Mouse (Mus musculus) gastrocnemius, adult 18-20 months (tissue): ENCODE results near the gene Prrt4. TPM values are rescaled to one million over a fixed set of nuclear protein-coding genes. Genes with fewer than 3 reads are reported as not detected.
A peak's percentile ranks its signal among the peaks of the same experiment; 100 is the strongest.
"Not testable (repeated sequence)": the region's sequence is repeated elsewhere in the genome, so short reads cannot be mapped to it uniquely, and the experiment has no call there.

Experiments
- DNase-seq: peaks from one replicate; pipeline ENCODE4 v3.0.0; 2021; ENCODE audit warnings: low spot score
- long read RNA-seq, 2 experiments: library from polyadenylated mRNA; stranded (forward); transcript quantifications; one replicate each; pipeline ENCODE4 v2.0.0; 2021
- total RNA-seq, 2 experiments: library from RNA; stranded (reverse); gene quantifications; 2 replicates each; pipeline ENCODE4 v1.2.3; 2021

Prrt4 gene
- under 1 TPM; 0.30 to 1.00 TPM for total RNA-seq
- long read RNA-seq, experiment 1, partial matches to known transcripts: 0 of 2 reads
- long read RNA-seq, experiment 1, other reads (novel, unspliced or antisense): 2 of 2 reads
- long read RNA-seq, experiment 2, partial matches to known transcripts: 0 of 1 reads
- long read RNA-seq, experiment 2, other reads (novel, unspliced or antisense): 1 of 1 reads

DNA sequence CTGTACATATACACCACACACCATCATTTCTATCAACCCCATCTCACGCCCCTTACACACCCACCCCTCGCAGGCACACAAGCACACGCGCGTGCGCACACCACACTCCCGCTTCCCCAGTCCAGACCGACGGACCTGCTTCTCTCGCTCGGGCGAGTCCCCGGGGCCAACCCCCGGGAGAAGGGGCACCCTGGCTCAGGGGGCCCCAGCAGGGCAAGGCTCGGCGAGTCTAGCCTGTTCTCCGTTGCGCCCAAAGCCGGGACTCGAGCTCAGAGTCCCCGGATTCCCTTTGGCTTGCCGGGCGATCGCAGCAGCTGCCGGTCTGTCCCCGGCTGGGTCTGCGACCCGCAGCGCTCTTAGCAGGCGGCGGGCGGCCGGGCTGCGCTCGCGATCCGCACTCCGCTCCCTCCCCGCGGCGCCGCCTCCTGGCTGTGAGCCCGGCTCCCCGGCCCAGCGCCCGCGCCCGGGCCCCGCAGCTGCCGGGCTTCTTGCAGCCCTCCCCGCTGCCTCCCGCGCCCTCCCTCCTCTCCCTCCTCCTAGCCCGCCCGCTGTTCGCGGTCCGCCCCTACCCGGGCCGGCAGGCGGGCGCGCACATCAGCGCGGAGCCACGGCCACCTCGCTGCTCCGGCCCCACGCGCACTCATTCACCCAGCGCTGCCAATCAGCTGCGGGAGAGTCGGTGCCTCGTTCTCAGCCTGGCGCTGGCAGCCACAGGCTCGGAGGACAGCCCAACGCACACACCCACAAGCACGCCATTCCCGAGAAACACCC lies at the start of gene Prrt4:
Gene Prrt4 (minus strand): TSS at position 697 of the 771 bp plus-strand sequence.
- peak; percentile 30 for DNase-seq

GRCm38 (mm10) chr6:29217717-29218116 lies 38.3 kb upstream of the Prrt4 start:
- DNase-seq: not testable (repeated sequence)

DNA sequence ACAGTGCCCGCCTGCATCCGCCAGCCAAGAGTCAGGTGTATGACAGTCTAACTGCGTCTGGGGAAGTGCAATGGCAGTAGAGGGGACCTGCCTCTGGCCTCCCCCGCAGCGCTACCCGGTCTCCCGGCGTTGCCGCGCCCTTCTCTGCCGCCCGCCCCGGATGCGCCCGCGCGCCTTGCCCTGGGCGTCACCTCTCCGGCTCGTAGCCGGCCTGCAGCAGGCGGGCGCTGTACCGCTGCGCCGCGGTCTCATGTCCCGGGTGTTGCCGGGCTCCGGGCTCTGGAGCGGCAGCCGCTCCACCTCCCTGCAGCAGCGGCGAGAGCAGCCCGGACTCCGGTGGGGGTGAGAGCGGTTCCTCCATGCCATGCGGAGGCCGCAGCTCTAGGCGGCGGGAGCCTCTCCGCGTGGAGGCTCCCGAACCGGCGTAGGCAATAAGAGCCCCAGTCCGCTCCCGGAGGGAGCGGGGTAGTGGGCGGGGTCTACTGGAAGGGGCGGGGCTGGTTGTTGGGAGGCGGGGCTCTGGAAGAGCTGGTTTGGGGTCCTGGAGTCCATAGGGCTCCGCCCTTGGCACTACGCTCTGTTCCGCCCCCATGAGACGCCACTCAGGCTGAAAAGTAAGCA lies 36.6 kb upstream of the Prrt4 start, which contains the start of gene Impdh1:
Gene Impdh1 (minus strand): TSS at position 484 of the 621 bp plus-strand sequence.
- peak; percentile 68 for DNase-seq

- no peak for DNase-seq
These were observed 35.8 kb upstream of the Prrt4 start for GRCm38 (mm10) chr6:29215181-29215580.

GRCm38 (mm10) chr6:29214776-29215175 lies 35.4 kb upstream of the Prrt4 start:
- DNase-seq: no peak

DNA sequence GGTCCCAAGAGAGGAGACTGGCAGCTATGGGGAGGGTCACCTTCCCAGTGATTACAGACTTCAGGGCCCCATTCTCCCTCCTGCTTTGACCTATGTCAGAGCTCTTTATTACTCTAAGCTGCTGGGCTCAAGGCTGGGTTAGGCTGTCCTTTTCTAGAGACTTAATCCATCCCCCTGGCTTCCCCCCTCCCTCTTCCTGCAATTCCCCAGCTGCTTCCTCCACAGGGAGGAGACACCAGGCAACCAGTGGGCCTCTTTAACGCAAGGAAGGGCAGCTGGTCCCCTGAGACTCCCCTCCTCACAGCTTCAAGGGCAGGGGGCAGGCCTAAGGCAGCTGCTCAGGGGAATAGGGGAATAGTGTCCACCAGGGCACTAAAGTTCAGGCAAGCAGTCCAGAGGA lies 34.9 kb upstream of the Prrt4 start:
- DNase-seq: no peak

DNA sequence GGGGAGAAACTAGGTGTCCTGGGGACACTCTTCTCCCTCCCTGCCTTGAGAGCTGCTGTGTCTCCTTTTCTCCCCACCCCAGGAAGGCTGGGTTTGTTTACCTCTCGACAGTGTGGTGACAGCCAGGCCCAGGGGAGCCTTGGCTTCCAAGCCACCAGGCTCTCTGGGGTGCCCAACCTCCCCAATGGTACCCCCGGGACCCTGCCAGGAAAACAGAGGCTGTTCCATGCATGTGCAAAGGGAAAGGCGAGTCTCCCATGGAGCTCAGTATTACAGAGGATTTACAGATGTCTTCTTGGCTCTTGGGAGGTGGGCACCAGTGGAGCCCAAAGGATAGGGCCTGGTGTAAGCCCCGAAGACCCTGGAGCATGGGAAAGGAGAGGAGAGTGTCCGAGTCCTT lies 34.1 kb upstream of the Prrt4 start:
- no peak for DNase-seq

- DNase-seq: peak; percentile 76
These were observed 32.6 kb upstream of the Prrt4 start for GRCm38 (mm10) chr6:29211806-29212492.

GRCm38 (mm10) chr6:29211146-29211545 lies 31.8 kb upstream of the Prrt4 start:
- no peak for DNase-seq

DNA sequence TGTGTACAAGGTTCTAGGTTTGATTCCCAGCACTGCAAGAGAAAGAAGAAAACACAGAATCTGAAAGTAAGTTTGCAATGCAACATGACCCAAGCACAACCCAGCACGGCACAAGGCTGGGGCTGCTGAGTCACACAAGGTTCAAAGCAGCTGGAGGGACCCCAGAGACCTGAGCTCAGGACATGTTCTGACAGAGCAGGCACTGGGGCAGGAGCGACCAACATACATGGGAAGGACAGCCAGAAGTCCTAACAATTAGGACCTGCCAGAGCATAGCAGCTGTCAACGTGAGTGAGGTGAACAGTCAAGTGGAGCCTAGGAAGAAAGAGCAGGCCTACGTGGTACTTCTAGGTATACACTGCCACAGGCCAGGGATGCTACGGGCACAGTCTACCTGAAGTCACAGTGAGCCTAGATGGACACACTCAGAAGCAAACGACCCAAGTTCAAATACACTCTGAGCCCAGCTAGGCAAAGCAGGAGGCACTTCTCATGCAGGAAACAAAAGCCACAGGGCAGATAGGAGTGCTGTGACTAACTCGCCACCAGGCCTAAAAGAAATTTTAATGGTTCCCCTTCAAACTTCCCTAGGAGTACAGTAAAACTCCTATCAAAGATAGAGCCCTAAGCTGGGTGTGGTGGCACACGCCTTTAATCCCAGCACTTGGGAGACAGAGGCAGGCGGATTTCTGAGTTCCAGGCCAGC lies 31.0 kb upstream of the Prrt4 start:
- DNase-seq: no peak

- no peak for DNase-seq
These were observed 28.8 kb upstream of the Prrt4 start for GRCm38 (mm10) chr6:29208178-29208577.

DNA sequence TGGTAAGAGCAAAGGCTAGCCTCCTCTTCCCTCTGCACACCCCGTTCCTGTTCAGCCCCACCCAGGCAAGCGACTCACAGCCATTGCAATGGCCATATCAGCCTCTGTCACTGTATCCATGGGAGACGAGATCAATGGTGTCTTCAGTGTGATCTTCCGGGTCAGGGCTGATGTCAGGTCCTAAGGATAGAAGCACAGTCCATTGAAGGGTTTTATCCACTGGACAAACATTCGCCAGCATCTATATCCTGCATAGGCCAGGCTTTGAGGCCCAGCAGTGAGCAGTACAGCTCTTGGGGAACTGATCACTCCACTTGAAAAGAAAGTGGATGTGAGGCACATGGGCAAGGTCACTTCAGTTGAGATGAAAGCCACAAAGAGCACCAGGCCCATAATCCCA lies 27.6 kb upstream of the Prrt4 start:
- DNase-seq: no peak

- DNase-seq: no peak
These were observed 26.6 kb upstream of the Prrt4 start for GRCm38 (mm10) chr6:29206006-29206405.

GRCm38 (mm10) chr6:29204932-29205614 lies 25.7 kb upstream of the Prrt4 start:
- peak; percentile 57 for DNase-seq

GRCm38 (mm10) chr6:29203861-29204585 lies 24.6 kb upstream of the Prrt4 start:
- no peak for DNase-seq

- DNase-seq: no peak
These were observed 23.7 kb upstream of the Prrt4 start for GRCm38 (mm10) chr6:29203096-29203495.

DNA sequence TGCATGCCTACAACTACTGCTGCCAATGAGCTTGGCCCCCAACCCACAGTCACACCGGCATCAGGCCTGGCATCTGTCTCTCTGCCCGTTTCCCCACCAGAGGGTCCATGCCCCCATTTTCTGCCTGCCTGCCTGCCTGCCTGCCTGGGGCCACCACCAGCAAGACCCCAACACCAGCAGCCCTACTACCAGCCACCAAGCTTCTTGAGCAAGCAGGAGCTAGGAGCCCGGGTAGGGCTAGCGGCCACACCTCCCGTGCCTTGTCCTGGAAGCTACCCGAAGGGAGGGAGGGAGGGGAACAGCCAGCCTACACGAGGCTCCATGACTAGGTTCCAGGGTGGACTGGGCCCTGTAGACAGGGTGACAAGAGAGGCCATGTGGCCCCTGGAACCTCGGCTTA lies 22.6 kb upstream of the Prrt4 start:
- no peak for DNase-seq

GRCm38 (mm10) chr6:29201341-29201740 lies 22.0 kb upstream of the Prrt4 start:
- DNase-seq: no peak

- no peak for DNase-seq
These were observed 21.1 kb upstream of the Prrt4 start for GRCm38 (mm10) chr6:29200496-29200895.

DNA sequence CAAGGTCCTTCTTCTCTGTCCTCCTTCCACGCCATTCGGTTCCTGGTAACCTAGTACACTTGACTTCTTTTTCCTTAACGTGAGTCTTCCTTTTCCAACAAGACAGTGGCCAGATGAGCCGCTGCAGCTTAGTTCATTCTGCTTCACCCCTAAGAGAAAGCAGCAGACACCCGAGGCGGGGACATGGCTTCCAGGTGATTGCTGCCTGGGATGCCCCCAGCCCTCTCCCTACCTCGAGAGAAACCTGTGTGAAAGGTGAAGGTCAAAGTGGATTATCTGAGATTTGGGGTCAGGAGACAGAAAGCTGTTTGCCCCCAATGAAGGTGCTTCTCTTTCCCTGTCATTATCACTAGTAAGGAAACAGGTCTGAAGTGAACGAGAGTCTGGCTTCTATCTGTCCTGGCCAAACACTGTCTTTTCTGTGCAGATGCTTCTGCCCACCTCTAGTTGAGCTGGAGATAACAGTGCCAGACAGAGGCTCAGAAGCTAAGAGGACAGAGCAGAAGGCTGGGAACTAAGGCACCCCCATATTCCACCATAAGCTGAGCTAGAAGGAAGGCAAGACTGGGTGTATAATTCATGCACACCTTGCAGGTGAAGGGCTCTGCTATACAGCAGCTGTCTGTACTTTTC lies 20.0 kb upstream of the Prrt4 start:
- DNase-seq: no peak
